Mouse (Mus musculus): ENCODE measurements at regions not wholly inside any gene's neighbourhood (a gene's known extent, or its start where the extent isn't known, plus 50 kb on each side); places are given as distances from the start of the nearest gene placed in this dataset.

DNA sequence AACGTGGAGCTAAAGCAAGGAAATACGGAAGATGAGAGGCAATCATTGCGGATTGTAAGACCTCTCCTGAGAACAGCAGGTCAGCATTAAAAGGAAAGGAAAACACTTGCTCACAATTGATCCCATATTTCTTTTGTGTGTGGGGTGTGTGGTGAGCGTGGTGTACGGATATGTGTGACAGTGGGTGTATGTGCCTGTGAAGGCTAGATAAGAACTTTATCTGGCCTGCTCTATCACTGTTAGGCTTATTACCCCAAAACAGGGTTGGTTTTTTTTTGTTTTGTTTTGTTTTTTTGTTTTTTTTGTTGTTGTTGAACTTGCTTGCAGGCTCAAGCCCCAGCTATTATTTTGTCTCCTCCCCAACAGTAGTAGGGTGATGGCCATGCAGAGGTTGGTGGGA is 102.5 kb downstream of the Uchl5 start:
- no peak for DNase-seq

DNA sequence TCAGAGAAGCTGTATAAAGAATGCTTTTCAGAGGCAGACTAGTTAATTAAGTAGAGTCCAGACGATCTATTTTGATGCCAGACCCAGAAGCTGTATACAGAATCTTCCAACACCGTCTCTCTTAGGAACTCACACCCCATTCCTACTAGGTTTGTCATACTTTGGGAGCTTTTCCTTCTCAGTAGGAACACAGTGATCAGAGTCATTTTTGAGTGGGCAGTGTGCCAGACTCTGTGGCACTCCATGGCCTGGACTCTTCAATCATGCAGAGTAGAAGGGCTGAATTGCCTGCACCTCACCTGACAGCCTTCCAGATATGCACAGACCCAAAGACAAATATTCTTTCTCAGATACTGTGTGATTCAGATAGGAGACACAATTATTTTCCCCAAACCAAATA is 101.2 kb downstream of the Uchl5 start:
- DNase-seq = no peak

DNA sequence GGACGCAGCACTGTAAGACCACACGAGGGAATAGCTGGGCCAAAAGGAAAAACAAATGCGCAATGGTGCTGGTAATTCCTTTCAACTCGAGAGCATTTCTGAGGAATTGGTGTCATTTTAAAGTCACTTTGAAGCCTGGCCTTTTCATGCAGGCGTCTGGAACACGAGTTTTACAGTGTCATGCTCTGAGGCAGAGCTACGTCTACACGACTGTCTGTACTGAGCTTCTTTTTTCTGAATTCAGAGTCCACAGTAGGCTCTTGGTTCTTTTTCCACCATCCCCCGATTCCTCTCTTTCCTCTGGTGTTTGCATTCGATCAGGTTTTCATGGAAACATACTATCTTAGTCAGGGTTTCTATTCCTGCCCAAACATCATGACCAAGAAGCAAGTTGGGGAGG is 83.2 kb downstream of the Uchl5 start:
- no peak for DNase-seq

DNA sequence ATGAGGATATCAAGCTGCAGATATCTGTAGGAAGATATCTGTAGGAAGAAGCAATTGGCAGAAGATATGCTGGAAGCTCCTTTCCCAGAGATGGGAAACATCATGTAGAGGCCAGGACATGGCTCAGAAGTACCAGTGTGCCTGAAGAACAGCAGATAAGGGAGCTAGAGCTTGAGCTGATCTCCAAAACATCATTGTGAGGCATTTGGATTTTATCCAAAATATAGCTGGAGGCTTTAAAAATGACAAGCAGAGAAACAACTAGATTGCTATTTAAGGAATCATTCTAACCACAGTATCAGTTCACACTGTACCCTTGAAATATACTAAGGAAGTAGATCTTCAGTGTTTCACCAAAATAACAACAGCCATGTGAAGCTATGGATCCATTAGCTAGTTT is 81.5 kb downstream of the Uchl5 start:
- DNase-seq = no peak

Data from kidney, adult 9 months (tissue).